Mouse (Mus musculus): Measurements from ENCODE around the gene Gm9767. TPM values are rescaled to one million over a fixed set of nuclear protein-coding genes. Genes with fewer than 3 reads are reported as not detected.

Gene Gm9767
- polyA plus RNA-seq, 1 experiment from 2014 or later, result not detected

- Histone ChIP-seq H3K4me2 (no peak overlapping the region), H3K4me3 (no peak overlapping the region), H3K27ac (no peak overlapping the region), H3K4me1 (replicated peaks) (no peaks in the 10 kb centered on the region), H3K9me3 (replicated peaks) (no peaks in the 10 kb centered on the region), H3K27me3 (no peaks in the 10 kb centered on the region), H3K9ac (no peak overlapping the region), H3K36me3 (no peaks in the 10 kb centered on the region)
- ATAC-seq (replicated peaks; ENCODE audit: insufficient number of reproducible peaks, insufficient read depth, low FRiP score, low read depth), result no peak
- WGBS, result 75% methylated on average over 4 of the region's 4 CpGs
Measured at GRCm38 (mm10) chr10:26114409-26114808, 36.4 kb downstream of the Gm9767 start.

GRCm38 (mm10) chr10:26119067-26119821 is 41.2 kb downstream of the Gm9767 start:
- 70% methylated on average over 6 of the region's 6 CpGs for WGBS

GRCm38 (mm10) chr10:26119822-26120183 is 41.7 kb downstream of the Gm9767 start:
- no peaks in the 10 kb centered on the region for H3K4me1 ChIP-seq (replicated peaks)
- no peak overlapping the region for H3K9ac ChIP-seq
- WGBS, result 56% methylated on average over 1 of the region's 1 CpGs
- no peaks in the 10 kb centered on the region for H3K27me3 ChIP-seq
- no peaks in the 10 kb centered on the region for H3K36me3 ChIP-seq
- H3K27ac ChIP-seq, result no peak overlapping the region
- ATAC-seq (replicated peaks; ENCODE audit: insufficient number of reproducible peaks, insufficient read depth, low FRiP score, low read depth), result no peak
- H3K4me3 ChIP-seq, result no peak overlapping the region
- H3K9me3 ChIP-seq (replicated peaks), result no peaks in the 10 kb centered on the region
- no peak overlapping the region for H3K4me2 ChIP-seq

More at GRCm38 (mm10) chr10:26119067-26119821, 41.2 kb downstream of the Gm9767 start:
- H3K9ac ChIP-seq, result no peak overlapping the region
- H3K27ac ChIP-seq, result no peak overlapping the region
- no peaks in the 10 kb centered on the region for H3K4me1 ChIP-seq (replicated peaks)
- no peaks in the 10 kb centered on the region for H3K9me3 ChIP-seq (replicated peaks)
- no peak for ATAC-seq (replicated peaks; ENCODE audit: insufficient number of reproducible peaks, insufficient read depth, low FRiP score, low read depth)
- no peaks in the 10 kb centered on the region for H3K27me3 ChIP-seq
- H3K4me2 ChIP-seq, result no peak overlapping the region
- H3K4me3 ChIP-seq, result no peak overlapping the region
- no peaks in the 10 kb centered on the region for H3K36me3 ChIP-seq

Other genes starting within 250 kb of the Gm9767 start
- 0.40 and 1.2 TPM in 2 replicates for gene Tmem200a, start 797 bp downstream of the Gm9767 start, polyA plus RNA-seq (2015; fragmentation: Nextera tagmentation; extraction: Ambion mirVana)
- gene Samd3, start 151.5 kb downstream of the Gm9767 start, polyA plus RNA-seq (2015; fragmentation: Nextera tagmentation; extraction: Ambion mirVana), result 0.09 TPM in 1 of 2 replicates, not detected in the other